ENCODE assay signal across 15 mouse cellular contexts in genomic region chr12:73776401-73776945, GRCm38 (mm10).
DNase-seq lines count a peak whose midpoint lies in the region.
"Had no signal": no experiment of that assay in that cellular context is flagged by ENCODE, and none has a peak within 500 bp of the region (broad histone marks: within the 10 kb centered on the region; RNA-seq: fewer than 3 reads in every experiment).

No protein-coding gene starts in this region.

- DNase-seq in adrenal gland, adult (ENCODE audit: inconsistent age in 2 of 2, low spot score in 1 of 2) = peak; percentile 82 to 93
- DNase-seq in adrenal gland, postnatal 4 days (ENCODE audit: low spot score in 2 of 2) = no peak
- DNase-seq in 3134 (ENCODE audit: extremely low read depth, insufficient read length, low spot score) = peak; percentile 26
- peak; percentile 86 for DNase-seq in adrenal gland, adult 2 months
- peak; percentile 41 for DNase-seq in adrenal gland, postnatal 25 days
- DNase-seq in thymus, postnatal 4 days = no peak
- DNase-seq in gastrocnemius, postnatal 25 days = no peak
- DNase-seq: cerebellum, adult 11 months; cerebellum, adult 8-10 months; cerebellum, postnatal 14 days; embryo, embryonic 11 days; gastrocnemius, adult 2 months; heart, adult 2 months; heart, postnatal 36 days; kidney, adult 11 months had no signal

Comparison
In these comparisons a context has a peak if more than half of its experiments do, and no peak if none do; other contexts are left out.
1. DNase-seq: peak in adrenal gland, adult (2 of 2), 3134 (single experiment), adrenal gland, adult 2 months (single experiment) and adrenal gland, postnatal 25 days (single experiment); none in adrenal gland, postnatal 4 days (0 of 2), thymus, postnatal 4 days (single experiment) and gastrocnemius, postnatal 25 days (single experiment).